Mouse (Mus musculus): ENCODE measurements around the gene Bpi. TPM values are rescaled to one million over a fixed set of nuclear protein-coding genes. Genes with fewer than 3 reads are reported as not detected.

The Bpi gene
- polyA plus RNA-seq, 1 experiment from 2014 or later = not detected

Small RNA genes within 50 kb of the gene (microRNA-seq; reads per million reads assigned to microRNA genes)
- not detected for gene Mir7685

Other genes with a start within 250 kb of the Bpi start
- 21.1 and 21.8 TPM in 2 replicates for gene Tti1, start 229.7 kb upstream of the Bpi start, polyA plus RNA-seq (2014; fragmentation: Nextera tagmentation; extraction: Ambion mirVana)
- gene Rprd1b, start 229.6 kb upstream of the Bpi start, polyA plus RNA-seq (2014; fragmentation: Nextera tagmentation; extraction: Ambion mirVana) = 54.5 and 57.0 TPM in 2 replicates
- gene Tgm2, start 111.7 kb upstream of the Bpi start, polyA plus RNA-seq (2014; fragmentation: Nextera tagmentation; extraction: Ambion mirVana) = 56.0 and 63.4 TPM in 2 replicates
- gene D630003M21Rik, start 28.9 kb upstream of the Bpi start, polyA plus RNA-seq (2014; fragmentation: Nextera tagmentation; extraction: Ambion mirVana) = 2.3 and 2.6 TPM in 2 replicates
- 3.5 and 5.3 TPM in 2 replicates for gene Lbp, start 48.4 kb downstream of the Bpi start, polyA plus RNA-seq (2014; fragmentation: Nextera tagmentation; extraction: Ambion mirVana)
- gene Snhg11, start 117.5 kb downstream of the Bpi start, polyA plus RNA-seq (2014; fragmentation: Nextera tagmentation; extraction: Ambion mirVana) = 6.5 and 10.0 TPM in 2 replicates
- 26.8 and 26.9 TPM in 2 replicates for gene Ralgapb, start 151.8 kb downstream of the Bpi start, polyA plus RNA-seq (2014; fragmentation: Nextera tagmentation; extraction: Ambion mirVana)
- gene Adig, start 244.5 kb downstream of the Bpi start, polyA plus RNA-seq (2014; fragmentation: Nextera tagmentation; extraction: Ambion mirVana) = 0.77 and 1.2 TPM in 2 replicates

All from stomach, embryonic 14.5 days (tissue).